Mouse (Mus musculus) embryonic facial prominence, embryonic 14.5 days (tissue): ENCODE results near the gene Mrpl27. TPM values are rescaled to one million over a fixed set of nuclear protein-coding genes. Genes with fewer than 3 reads are reported as not detected.

Experiments
- ATAC-seq: fragments of 200-750 bp; cut with Nextera tagmentation; 2 replicates; pipeline ENCODE4 v1.8.0; 2017; ENCODE audit warnings: low read depth, moderate number of reproducible peaks, moderate TSS enrichment
- DNase-seq: peaks from one replicate; pipeline ENCODE4 v3.0.0-alpha.2; 2015; ENCODE audit warnings: low spot score
- H3K27ac ChIP-seq: fragments of 300-500 bp; sonication (generic); replicated peaks from 2 replicates; pipeline ENCODE4 v1.5.1; 2014; ENCODE audit warnings: low read depth, mild to moderate bottlenecking, low read length, moderate library complexity
- H3K27me3 ChIP-seq: fragments of 300-500 bp; sonication (generic); replicated peaks from 2 replicates; pipeline ENCODE4 v1.6.1; 2014; ENCODE audit warnings: low read length; ENCODE audit not compliant: control insufficient read depth, insufficient read depth
- H3K36me3 ChIP-seq: fragments of 300-500 bp; sonication (generic); 2 replicates; pipeline ENCODE4 v1.6.1; 2014; ENCODE audit warnings: low read length, mixed read lengths; ENCODE audit not compliant: control insufficient read depth, insufficient read depth
- H3K4me1 ChIP-seq: fragments of 300-500 bp; sonication (generic); 2 replicates; pipeline ENCODE4 v1.6.1; 2014; ENCODE audit warnings: antibody characterized with exemption, low read length; ENCODE audit not compliant: control insufficient read depth, insufficient read depth
- H3K4me2 ChIP-seq: fragments of 300-500 bp; sonication (generic); 2 replicates; pipeline ENCODE4 v1.6.1; 2014; ENCODE audit warnings: low read depth, mild to moderate bottlenecking, low read length, moderate library complexity, mixed read lengths
- H3K4me3 ChIP-seq: fragments of 300-500 bp; sonication (generic); 2 replicates; pipeline ENCODE4 v1.5.1; 2014; ENCODE audit warnings: low read depth, mild to moderate bottlenecking, low read length
- H3K9ac ChIP-seq: fragments of 300-500 bp; sonication (generic); 2 replicates; pipeline ENCODE4 v1.6.1; 2014; ENCODE audit warnings: low read depth, mild to moderate bottlenecking, low read length, moderate library complexity, mixed read lengths
- H3K9me3 ChIP-seq: fragments of 300-500 bp; sonication (generic); 2 replicates; pipeline ENCODE4 v1.6.1; 2016; ENCODE audit warnings: low read length; ENCODE audit not compliant: control insufficient read depth
- WGBS: fragments of 180-500 bp; shearing (Covaris S2); extraction: QIAGEN DNeasy Blood & Tissue Kit; methylation state at CpG from one replicate; pipeline ENCODE4 v1.1.7; 2014; 5-methylcytosine and 5-hydroxymethylcytosine counted together
- polyA plus RNA-seq: library from polyadenylated mRNA; unstranded; fragments of >200 nt; fragmentation: Nextera tagmentation; extraction: Ambion mirVana; gene quantifications from 2 replicates; pipeline ENCODE4 v1.2.1, GENCODE M21; 2014

Gene Mrpl27
- polyA plus RNA-seq, 1 experiment from 2014 or later = 98.3 TPM

- no peak overlapping the region for H3K4me3 ChIP-seq
Observed at GRCm38 (mm10) chr11:94697703-94698464, 44.3 kb downstream of the Mrpl27 start.

DNA sequence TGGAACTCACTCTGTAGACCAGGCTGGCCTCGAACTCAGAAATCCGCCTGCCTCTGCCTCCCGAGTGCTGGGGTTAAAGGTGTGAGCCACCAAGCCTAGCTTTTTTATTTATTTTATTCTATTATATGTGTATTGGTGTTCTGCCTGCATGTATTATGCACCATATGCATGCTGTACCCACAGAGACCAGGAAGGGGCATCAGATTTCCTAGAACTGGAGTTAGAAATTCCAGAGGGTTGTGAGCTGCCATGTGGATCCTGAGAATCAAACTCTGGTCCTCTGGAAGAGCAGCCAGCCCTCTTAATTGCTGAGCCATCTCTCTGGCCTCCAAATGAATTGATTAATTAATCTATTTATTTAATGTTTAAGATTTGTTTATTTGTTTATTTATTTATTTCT, 45.8 kb downstream of the Mrpl27 start:
- H3K9ac ChIP-seq = no peak overlapping the region
- H3K4me3 ChIP-seq = no peak overlapping the region
- H3K4me1 ChIP-seq = no peaks in the 10 kb centered on the region; the same call in 1 of the 2 replicates
- H3K4me2 ChIP-seq = no peak overlapping the region
- no peaks in the 10 kb centered on the region for H3K36me3 ChIP-seq
- H3K27me3 ChIP-seq = no peaks in the 10 kb centered on the region
- H3K9me3 ChIP-seq = no peaks in the 10 kb centered on the region
- 96% methylated on average over 3 of the region's 3 CpGs for WGBS
- ATAC-seq (no peak), DNase-seq (no peak)
- no peak overlapping the region for H3K27ac ChIP-seq

More at GRCm38 (mm10) chr11:94697703-94698464, 44.3 kb downstream of the Mrpl27 start:
- WGBS = 47% methylated on average over 13 of the region's 13 CpGs
- Histone ChIP-seq H3K36me3 (no peaks in the 10 kb centered on the region), H3K4me2 (no peak overlapping the region), H3K9me3 (no peaks in the 10 kb centered on the region), H3K27me3 (no peaks in the 10 kb centered on the region), H3K4me1 (no peaks in the 10 kb centered on the region; the same call in 1 of the 2 replicates), H3K27ac (no peak overlapping the region), H3K9ac (no peak overlapping the region)
- 0 out of 2 replicates have a peak, but pooled peaks have one; percentile 12 for ATAC-seq
- no peak for DNase-seq

GRCm38 (mm10) chr11:94701401-94702215, 48.0 kb downstream of the Mrpl27 start:
- Histone ChIP-seq H3K36me3 (no peaks in the 10 kb centered on the region), H3K9me3 (no peaks in the 10 kb centered on the region), H3K4me2 (no peak overlapping the region; the same call in 1 of the 2 replicates), H3K4me3 (no peak overlapping the region), H3K27me3 (no peaks in the 10 kb centered on the region), H3K4me1 (no peaks in the 10 kb centered on the region; the same call in 1 of the 2 replicates), H3K27ac (no peak overlapping the region; the same call in 1 of the 2 replicates), H3K9ac (no peak overlapping the region)
- no peak for ATAC-seq
- WGBS = 49% methylated on average over 24 of the region's 27 CpGs
- DNase-seq = no peak

DNA sequence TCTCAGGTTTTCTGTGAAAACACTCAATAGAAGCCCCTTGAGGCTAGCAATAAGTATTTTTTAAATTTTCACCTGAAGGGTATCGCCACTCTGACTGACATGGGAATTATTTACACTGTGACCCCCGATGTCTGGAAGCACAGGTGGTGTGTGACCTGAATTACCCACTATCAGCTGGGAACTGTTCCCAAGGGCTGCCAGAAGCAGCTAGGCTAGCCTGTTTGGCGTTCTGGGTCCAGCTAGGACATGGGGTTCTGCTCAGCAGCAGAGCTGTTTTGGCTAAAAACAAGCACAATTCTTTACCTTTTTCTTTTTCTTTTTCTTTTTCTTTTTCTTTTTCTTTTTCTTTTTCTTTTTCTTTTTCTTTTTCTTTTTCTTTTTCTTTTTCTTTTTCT, 48.6 kb downstream of the Mrpl27 start:
- H3K9ac ChIP-seq = no peak overlapping the region
- no peak overlapping the region for H3K4me3 ChIP-seq
- no peaks in the 10 kb centered on the region; the same call in 1 of the 2 replicates for H3K4me1 ChIP-seq
- H3K4me2 ChIP-seq = no peak overlapping the region; the same call in 1 of the 2 replicates
- no peak overlapping the region; the same call in 1 of the 2 replicates for H3K27ac ChIP-seq
- ATAC-seq (no peak), DNase-seq (no peak)
- H3K36me3 ChIP-seq = no peaks in the 10 kb centered on the region
- H3K9me3 ChIP-seq = no peaks in the 10 kb centered on the region
- H3K27me3 ChIP-seq = no peaks in the 10 kb centered on the region
- 51% methylated on average over 3 of the region's 3 CpGs for WGBS

DNA sequence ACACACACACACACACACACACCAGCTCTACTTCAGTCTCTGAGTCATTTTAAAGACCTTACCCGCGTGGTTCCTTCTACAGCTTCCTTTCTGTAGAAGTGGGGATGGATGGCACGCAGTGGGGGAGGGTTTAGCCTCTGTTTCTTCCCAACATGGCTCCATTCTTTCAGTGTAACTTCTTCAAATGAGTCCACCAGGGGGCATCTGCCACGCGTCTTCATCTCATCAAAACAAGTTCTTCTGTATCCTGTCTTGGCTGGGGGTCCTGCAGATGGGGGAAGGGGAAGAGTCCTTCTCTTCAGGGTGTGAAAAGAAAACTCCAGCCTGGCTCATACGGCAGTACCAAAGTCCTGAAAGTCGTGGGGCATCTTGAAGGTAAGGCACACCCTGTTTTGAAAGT, 50.5 kb downstream of the Mrpl27 start:
- no peak overlapping the region for H3K4me2 ChIP-seq
- 39% methylated on average over 7 of the region's 7 CpGs for WGBS
- H3K4me1 ChIP-seq = no peaks in the 10 kb centered on the region; the same call in 1 of the 2 replicates
- ATAC-seq (no peak), DNase-seq (peak; percentile 55)
- no peak overlapping the region; the same call in 1 of the 2 replicates for H3K27ac ChIP-seq
- no peaks in the 10 kb centered on the region for H3K27me3 ChIP-seq
- no peak overlapping the region for H3K9ac ChIP-seq
- H3K4me3 ChIP-seq = no peak overlapping the region
- H3K9me3 ChIP-seq = no peaks in the 10 kb centered on the region
- no peaks in the 10 kb centered on the region for H3K36me3 ChIP-seq

DNA sequence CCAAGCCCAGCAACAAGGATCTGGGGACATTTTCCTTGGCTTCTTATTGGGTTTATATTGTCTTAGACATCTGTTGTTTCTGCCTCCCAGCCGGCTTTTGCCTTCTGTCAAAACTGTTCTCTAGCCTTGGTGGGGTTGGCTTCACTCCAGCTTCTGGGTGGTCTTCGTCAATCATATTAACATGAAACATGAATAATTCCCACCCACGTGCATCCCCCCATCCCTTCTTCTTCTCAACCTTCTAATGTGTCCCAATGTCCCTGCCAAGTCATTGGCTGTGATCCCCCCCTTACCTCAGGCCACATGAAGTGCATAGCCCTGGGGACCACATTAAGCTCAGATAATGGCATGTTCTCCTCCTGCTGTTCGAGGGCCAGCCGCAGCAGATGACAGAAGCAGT, 50.9 kb downstream of the Mrpl27 start, which contains the start of gene Gm11541:
Gm11541 (minus strand) TSS at position 28 of the 400 bp plus-strand sequence.
- no peak for ATAC-seq
- H3K4me2 ChIP-seq = no peak within 1 kb of the TSS
- no peaks in the 10 kb centered on the region for H3K27me3 ChIP-seq
- WGBS = 53% methylated on average over 5 of the region's 5 CpGs
- DNase-seq = peak; percentile 71
- H3K9me3 ChIP-seq = no peaks in the 10 kb centered on the region
- no peaks in the 10 kb centered on the region; the same call in 1 of the 2 replicates for H3K4me1 ChIP-seq
- H3K4me3 ChIP-seq = no peak within 1 kb of the TSS
- H3K9ac ChIP-seq = no peak within 1 kb of the TSS
- H3K36me3 ChIP-seq = no peaks in the 10 kb centered on the region
- no peak within 1 kb of the TSS; the same call in 1 of the 2 replicates for H3K27ac ChIP-seq

Other genes starting within 250 kb of the Mrpl27 start
- 30.0 and 30.5 TPM in 2 replicates for gene Cacna1g, start 179.6 kb upstream of the Mrpl27 start, polyA plus RNA-seq
- 0.31 and 0.51 TPM in 2 replicates for gene Spata20, start 167.6 kb upstream of the Mrpl27 start, polyA plus RNA-seq
- 4.3 and 6.6 TPM in 2 replicates for gene Epn3, start 153.8 kb upstream of the Mrpl27 start, polyA plus RNA-seq
- gene Mycbpap, start 132.0 kb upstream of the Mrpl27 start, polyA plus RNA-seq = 1.4 and 4.1 TPM in 2 replicates
- 2.2 and 2.8 TPM in 2 replicates for gene Rsad1, start 104.5 kb upstream of the Mrpl27 start, polyA plus RNA-seq
- 9.5 and 10.1 TPM in 2 replicates for gene Chad, start 88.7 kb upstream of the Mrpl27 start, polyA plus RNA-seq
- gene Acsf2, start 51.9 kb upstream of the Mrpl27 start, polyA plus RNA-seq = 6.3 and 7.3 TPM in 2 replicates
- gene Lrrc59, start 24.0 kb upstream of the Mrpl27 start, polyA plus RNA-seq = 205 and 210 TPM in 2 replicates
- 12.6 and 16.9 TPM in 2 replicates for gene Eme1, start 197 bp downstream of the Mrpl27 start, polyA plus RNA-seq
- 22.5 and 29.1 TPM in 2 replicates for gene Xylt2, start 23.7 kb downstream of the Mrpl27 start, polyA plus RNA-seq
- gene Gm11541, start 50.7 kb downstream of the Mrpl27 start, polyA plus RNA-seq = 0.51 and 0.85 TPM in 2 replicates
- 0.22 and 0.24 TPM in 2 replicates for gene Cdc34b, start 88.0 kb downstream of the Mrpl27 start, polyA plus RNA-seq
- not detected in 2 replicates for gene Tmem92, start 128.9 kb downstream of the Mrpl27 start, polyA plus RNA-seq